9 mouse cellular contexts compared by ENCODE assay signal in genomic region chr10:71857518-71857973, GRCm38 (mm10).
DNase-seq lines count a peak whose midpoint lies in the region; ATAC-seq lines count a peak whose summit lies in the region.
"Had no signal": no experiment of that assay in that cellular context is flagged by ENCODE, and none has a peak within 500 bp of the region (broad histone marks: within the 10 kb centered on the region; RNA-seq: fewer than 3 reads in every experiment).

No protein-coding gene starts in this region.

- ATAC-seq in midbrain, embryonic 16.5 days, result peak; percentile 96

- H3K4me3 ChIP-seq in midbrain, embryonic 16.5 days (ENCODE audit: low read depth, low read length), result no peak overlapping the region
- H3K4me3 ChIP-seq: limb, embryonic 15.5 days had no signal

- intact Hi-C loops in heart, postnatal 36 days (cut with DNase I), result no loop called here

- 0 out of 2 replicates have a peak overlapping the region, but pooled peaks have one; percentile 40 for H3K9ac ChIP-seq in midbrain, embryonic 16.5 days (ENCODE audit: low read depth, low read length)
- H3K9ac ChIP-seq: limb, embryonic 15.5 days had no signal

- no peaks in the 10 kb centered on the region for H3K9me3 ChIP-seq in midbrain, embryonic 16.5 days (replicated peaks; ENCODE audit: control insufficient read depth, low read length, poor library complexity, severe bottlenecking)
- H3K9me3 ChIP-seq: limb, embryonic 15.5 days had no signal

- H3K27me3 ChIP-seq in midbrain, embryonic 16.5 days (ENCODE audit: control insufficient read depth, insufficient read depth, low read depth, low read length), result no peaks in the 10 kb centered on the region
- H3K27me3 ChIP-seq: limb, embryonic 15.5 days had no signal

- 11% methylated on average over 8 of the region's 8 CpGs for WGBS in midbrain, embryonic 16.5 days

- H3K36me3 ChIP-seq in midbrain, embryonic 16.5 days (ENCODE audit: control insufficient read depth, insufficient read depth, low read length), result no peaks in the 10 kb centered on the region
- H3K36me3 ChIP-seq: limb, embryonic 15.5 days had no signal

- peak overlapping the region; percentile 2; the same call in 1 of the 2 replicates for H3K27ac ChIP-seq in midbrain, embryonic 16.5 days (ENCODE audit: low read length)
- H3K27ac ChIP-seq: limb, embryonic 15.5 days had no signal

- peak; percentile 3 for DNase-seq in ovary, postnatal 36 days (ENCODE audit: low spot score)
- DNase-seq in ovary, postnatal 10 days (ENCODE audit: low spot score), result no peak
- DNase-seq in cerebellum, adult 9-10 months, result peak; percentile 17
- DNase-seq in frontal cortex, postnatal 25 days (ENCODE audit: low spot score in 2 of 2), result peak; percentile 42 to 50
- DNase-seq in layer of hippocampus, postnatal 36 days, result peak; percentile 55
- DNase-seq in heart, postnatal 36 days, result no peak
- no peak for DNase-seq in urinary bladder, adult 18-20 months (ENCODE audit: low spot score in 2 of 2)

- peaks cover 5% of the 10 kb centered on the region for H3K4me1 ChIP-seq in midbrain, embryonic 16.5 days (ENCODE audit: control insufficient read depth, insufficient read depth, low read length)
- H3K4me1 ChIP-seq: limb, embryonic 15.5 days had no signal

- peak overlapping the region; percentile 35 for H3K4me2 ChIP-seq in midbrain, embryonic 16.5 days (ENCODE audit: low read length)
- H3K4me2 ChIP-seq: limb, embryonic 15.5 days had no signal

Comparison
In these comparisons a context has a peak if more than half of its experiments do, and no peak if none do; other contexts are left out.
1. DNase-seq: peak in ovary, postnatal 36 days (single experiment), cerebellum, adult 9-10 months (single experiment), frontal cortex, postnatal 25 days (2 of 2) and layer of hippocampus, postnatal 36 days (2 of 2); none in ovary, postnatal 10 days (single experiment), heart, postnatal 36 days (0 of 2) and urinary bladder, adult 18-20 months (0 of 2).